Mouse (Mus musculus) hematopoietic stem cell, adult 5-6 weeks (primary cell): Measurements from ENCODE around the gene Vmn1r184. TPM values are rescaled to one million over a fixed set of nuclear protein-coding genes. Genes with fewer than 3 reads are reported as not detected.
"Not testable (repeated sequence)": the region's sequence is repeated elsewhere in the genome, so short reads cannot be mapped to it uniquely, and the experiment has no call there.

Experiments
- ATAC-seq, 2 experiments: fragments of 125-278 bp in 1 of 2; replicated peaks in 1 of 2; 2 replicates each; pipeline ENCODE4 v1.8.0; 2016 to 2017; ENCODE audit warnings: inconsistent platforms in 2 of 2, mild to moderate bottlenecking in 2 of 2, moderate number of reproducible peaks in 2 of 2, low read depth in 1 of 2, moderate TSS enrichment in 1 of 2; ENCODE audit not compliant: low FRiP score in 2 of 2, poor library complexity in 2 of 2, severe bottlenecking in 2 of 2, insufficient read depth in 1 of 2, low TSS enrichment in 1 of 2
- total RNA-seq: library from RNA; stranded (forward); fragments of 172-1452, 232-1000 nt; gene quantifications from 2 replicates; pipeline ENCODE4 v1.2.3, GENCODE M21; 2017

The Vmn1r184 gene
- total RNA-seq: not detected in 2 replicates

GRCm38 (mm10) chr7:26260034-26260433, at the start of gene Vmn1r184:
Vmn1r184 (plus strand) TSS chr7:26260334.
- not testable (repeated sequence) for ATAC-seq

- ATAC-seq: not testable (repeated sequence)
Measured at GRCm38 (mm10) chr7:26303429-26304166, 43.5 kb downstream of the Vmn1r184 start.

DNA sequence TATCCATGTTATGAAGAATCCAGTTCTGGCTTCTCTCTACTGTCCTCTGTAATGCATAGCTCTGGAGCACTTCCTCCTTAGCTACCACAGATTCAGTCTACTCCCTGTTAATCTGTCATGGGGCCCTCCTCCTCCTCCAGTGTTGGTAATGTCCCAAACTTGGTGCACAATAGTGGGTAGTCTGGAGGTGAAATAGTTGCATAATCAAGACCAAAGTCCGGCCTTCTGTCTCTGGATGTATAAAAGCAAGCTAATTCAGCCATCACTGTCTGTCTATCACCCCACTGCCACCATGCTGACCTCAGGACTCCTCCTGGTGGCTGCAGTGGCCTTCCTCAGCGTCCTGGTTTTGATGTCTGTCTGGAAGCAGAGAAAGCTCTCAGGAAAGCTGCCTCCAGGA, 46.8 kb downstream of the Vmn1r184 start, which contains the start of gene Cyp2a4:
Gene Cyp2a4 (plus strand): TSS at position 244 of the 400 bp plus-strand sequence.
- ATAC-seq: not testable (repeated sequence)

GRCm38 (mm10) chr7:26311786-26312185, 51.7 kb downstream of the Vmn1r184 start:
- not testable (repeated sequence) for ATAC-seq

- not testable (repeated sequence) for ATAC-seq
Measured at GRCm38 (mm10) chr7:26315194-26315593, 55.1 kb downstream of the Vmn1r184 start.

GRCm38 (mm10) chr7:26315809-26316208, 55.7 kb downstream of the Vmn1r184 start:
- not testable (repeated sequence) for ATAC-seq

Other genes starting within 250 kb of the Vmn1r184 start
- not detected in 2 replicates for gene Cyp2b13, start 198.8 kb upstream of the Vmn1r184 start, total RNA-seq
- gene Cyp2b9, start 86.9 kb upstream of the Vmn1r184 start, total RNA-seq: not detected in 2 replicates
- not detected in 2 replicates for gene Cyp2a4, start 46.8 kb downstream of the Vmn1r184 start, total RNA-seq
- gene Nlrp9c, start 143.4 kb downstream of the Vmn1r184 start, total RNA-seq: not detected in 2 replicates
- not detected in 2 replicates for gene Nlrp4a, start 174.8 kb downstream of the Vmn1r184 start, total RNA-seq